Mouse (Mus musculus) Patski (cell line): ENCODE data around the gene Gabra5. TPM values are rescaled to one million over a fixed set of nuclear protein-coding genes. Genes with fewer than 3 reads are reported as not detected.

ENCODE experiments used
- ATAC-seq: fragments of 100-300 bp; one replicate; pipeline ENCODE4 v1.8.0; 2021
- CTCF ChIA-PET: fragments of 350-600 bp; sonication (Branson Sonifier 250); formaldehyde crosslinking; loops from one replicate; lab custom pipeline; 2022; ENCODE audit warnings: inconsistent platforms; lab: Charles Lee
- POLR2A ChIA-PET: fragments of 350-600 bp; sonication (Branson Sonifier 250); formaldehyde crosslinking; loops from one replicate; lab custom pipeline; 2022; ENCODE audit warnings: antibody characterized with exemption, inconsistent platforms; lab: Charles Lee
- DNase-seq: peaks from one replicate; pipeline ENCODE4 v3.0.0-alpha.2; 2011; ENCODE audit warnings: low read depth, low spot score
- H3K27me3 ChIP-seq: fragments of 371-371 bp; one replicate; pipeline ENCODE4 v1.5.1; 2021
- CTCF ChIP-seq: fragments of 100-300 bp; IDR thresholded peaks from one replicate; pipeline ENCODE4 v1.5.1; 2021
- in situ Hi-C: fragments of 300-500 bp; cut with MboI; formaldehyde crosslinking; loops from 3 replicates; pipeline ENCODE4 v1.11.1; 2018; ENCODE audit warnings: low pct_unique_long_range_greater_than_20kb, mixed read lengths
- polyA plus RNA-seq: library from polyadenylated mRNA; unstranded; gene quantifications from one replicate; pipeline ENCODE4 v1.2.3, GENCODE M21; 2021

Gene Gabra5
- polyA plus RNA-seq, 1 experiment from 2014 or later, result not detected

DNA sequence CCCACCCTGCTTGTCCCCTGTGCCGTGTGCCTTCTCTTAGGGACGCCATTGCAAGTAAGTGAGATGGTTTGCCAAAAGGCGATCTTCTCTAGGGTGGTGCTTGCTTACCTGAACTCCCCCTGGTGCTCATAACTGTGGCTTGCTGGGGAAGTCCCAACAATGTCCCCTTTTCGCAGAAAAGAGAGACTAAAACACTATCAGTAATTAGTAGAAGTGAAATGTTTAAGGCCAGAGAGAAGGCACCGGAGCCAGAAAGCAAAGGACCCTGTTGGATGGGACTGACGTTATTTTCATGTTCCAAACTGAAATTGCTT is 122.6 kb downstream of the Gabra5 start:
- ChIA-PET POLR2A (no interaction called here), CTCF (no interaction called here)
- ATAC-seq, result no peak
- DNase-seq, result no peak
- in situ Hi-C loops, result no loop called here
- TF ChIP-seq CTCF, result no peak
- peaks cover 5% of the 10 kb centered on the region for H3K27me3 ChIP-seq

DNA sequence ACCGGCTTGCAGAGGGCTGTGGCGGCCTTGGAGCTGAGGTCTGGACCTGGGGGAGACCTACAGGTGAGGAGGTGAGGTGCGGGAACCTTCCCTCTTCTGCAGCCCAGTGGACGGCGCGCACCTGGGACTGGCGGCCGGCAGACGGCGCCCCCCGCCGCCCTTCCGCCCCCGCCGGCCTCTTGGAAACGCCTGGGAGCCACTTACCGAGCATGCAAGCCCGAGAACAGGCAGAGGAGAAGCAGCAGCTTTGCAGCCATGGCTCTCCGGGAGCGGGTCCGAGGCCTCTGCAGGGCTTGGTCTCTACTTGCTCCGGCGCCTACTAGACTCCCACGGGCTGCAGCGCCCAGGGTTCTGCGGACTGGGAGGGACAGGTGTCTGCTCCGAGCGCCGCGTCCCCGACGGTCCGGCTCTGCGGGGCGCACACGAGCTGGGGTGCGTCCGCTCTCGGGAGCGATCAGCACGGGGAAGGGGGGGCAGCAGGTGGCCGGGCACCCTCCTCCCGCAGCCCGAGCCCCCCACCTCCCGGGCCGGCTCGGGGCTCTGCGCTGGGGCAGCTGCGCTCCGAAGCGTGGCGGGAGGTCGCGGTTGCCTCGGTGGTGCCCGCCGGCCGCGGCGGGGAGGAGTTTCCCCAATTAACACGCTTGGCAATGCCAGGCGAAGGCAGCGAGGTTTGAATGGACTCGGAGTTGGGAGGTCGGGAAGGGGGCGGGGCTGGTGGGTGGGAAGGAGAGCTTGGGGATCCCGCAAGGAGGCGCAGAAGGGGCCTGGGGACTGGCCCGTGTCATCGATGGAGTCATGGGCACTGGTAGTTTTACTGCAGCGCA is 123.1 kb downstream of the Gabra5 start, which contains the start of gene Gabrg3:
TSS of gene Gabrg3 (minus strand) at position 672 of the 824 bp plus-strand sequence.
- in situ Hi-C loops, result no loop called here
- ChIA-PET POLR2A (no interaction called here), CTCF (no interaction called here)
- no peak for TF ChIP-seq CTCF
- ATAC-seq (no peak), DNase-seq (no peak)
- H3K27me3 ChIP-seq, result peaks cover 5% of the 10 kb centered on the region

DNA sequence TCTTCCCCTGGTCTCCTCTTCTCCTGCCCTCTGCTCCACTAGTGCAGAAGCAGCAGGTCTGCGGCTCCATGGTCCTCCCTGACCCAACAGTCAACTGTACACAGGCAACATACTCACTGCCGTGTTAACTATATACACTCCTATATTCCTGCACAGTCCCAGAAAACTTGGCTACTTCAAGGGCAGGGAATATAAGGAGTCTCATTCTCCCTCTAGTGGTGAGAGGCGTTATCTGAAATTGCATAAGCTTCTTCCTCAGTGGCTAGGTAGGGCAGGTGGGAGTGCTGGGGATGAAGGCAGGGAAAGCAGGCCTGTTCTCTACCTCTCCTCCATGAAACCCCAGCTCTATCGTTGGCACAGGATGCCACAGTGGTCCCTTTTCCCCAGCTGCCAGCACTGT is 125.7 kb downstream of the Gabra5 start:
- peaks cover 5% of the 10 kb centered on the region for H3K27me3 ChIP-seq
- in situ Hi-C loops, result no loop called here
- no peak for ATAC-seq
- POLR2A ChIA-PET, result no interaction called here
- CTCF ChIA-PET, result no interaction called here
- TF ChIP-seq CTCF, result peak; percentile 39
- DNase-seq, result no peak

DNA sequence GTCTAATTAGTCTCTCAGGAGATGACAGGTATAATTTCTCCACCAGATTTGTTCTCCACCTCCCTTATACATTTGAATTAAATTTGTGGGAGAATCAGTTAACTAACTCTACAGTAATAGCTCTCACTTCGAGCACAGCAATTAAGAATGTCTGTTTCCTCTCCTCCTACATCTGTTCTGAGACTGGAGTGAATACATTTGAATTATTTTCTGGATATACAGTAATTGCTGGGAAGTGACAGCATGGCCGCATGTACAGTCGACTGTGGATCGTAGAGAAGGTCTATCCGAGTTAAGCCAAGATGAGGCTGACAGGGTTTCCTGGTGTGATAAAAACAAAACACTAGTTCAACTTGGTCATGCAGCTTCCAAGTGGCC is 143.9 kb downstream of the Gabra5 start:
- H3K27me3 ChIP-seq, result no peaks in the 10 kb centered on the region

DNA sequence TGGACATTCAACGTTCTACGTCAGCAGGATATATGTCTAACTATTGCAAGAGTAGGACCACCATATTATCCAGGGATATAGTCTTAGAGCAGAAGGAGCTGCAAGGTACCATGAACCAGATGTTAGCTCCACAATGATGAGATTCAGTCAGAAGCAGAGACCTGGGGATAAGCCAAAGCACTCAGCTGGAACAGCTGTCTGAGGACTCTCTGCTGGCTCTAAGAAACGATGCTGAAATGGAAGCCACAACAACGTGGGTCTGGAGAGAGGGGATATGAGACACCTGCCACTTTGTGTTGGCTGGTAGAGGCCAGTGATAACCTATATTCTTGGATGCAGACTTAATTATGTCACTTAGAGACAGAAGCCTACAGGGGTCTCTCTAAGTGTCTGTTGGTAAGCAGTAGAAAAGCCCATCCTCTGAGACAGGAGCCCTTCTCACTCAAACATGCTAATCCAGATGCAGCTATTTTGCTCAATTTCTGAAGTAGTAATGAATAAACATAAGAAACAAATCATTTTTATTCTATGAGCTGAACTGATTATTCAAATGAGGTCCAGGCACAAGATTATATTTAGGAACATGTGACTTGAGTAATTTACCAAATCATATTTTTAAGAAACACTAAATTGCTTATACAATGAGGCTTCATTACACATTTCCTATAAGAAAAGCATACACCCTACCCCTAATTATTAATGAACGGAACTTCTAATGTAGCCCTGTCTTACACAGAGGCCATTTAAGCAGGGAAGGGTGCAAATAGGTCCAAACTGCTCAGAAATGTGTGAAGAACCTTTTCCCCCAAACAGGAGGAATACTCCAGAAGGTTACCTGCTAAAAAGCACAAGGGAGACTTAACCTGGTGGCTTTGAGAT is 144.5 kb downstream of the Gabra5 start:
- H3K27me3 ChIP-seq, result no peaks in the 10 kb centered on the region
- CTCF ChIA-PET, result interaction anchor here (1.0 to 1.5 kb wide), 3 partner anchors 13 to 15 kb away, joined by 3 to 4 read pairs (median 4); no protein-coding TSS in a partner anchor
- ATAC-seq (no peak), DNase-seq (no peak)
- in situ Hi-C loops, result no loop called here
- TF ChIP-seq CTCF, result no peak
- POLR2A ChIA-PET, result no interaction called here

More for the DNA sequence above, 143.9 kb downstream of the Gabra5 start:
- ATAC-seq, result no peak
- no peak for TF ChIP-seq CTCF
- in situ Hi-C loops, result no loop called here
- ChIA-PET POLR2A (no interaction called here), CTCF (interaction anchor here (1.0 to 1.5 kb wide), 3 partner anchors 12 to 15 kb away, joined by 3 to 4 read pairs (median 4); no protein-coding TSS in a partner anchor)
- DNase-seq, result no peak

DNA sequence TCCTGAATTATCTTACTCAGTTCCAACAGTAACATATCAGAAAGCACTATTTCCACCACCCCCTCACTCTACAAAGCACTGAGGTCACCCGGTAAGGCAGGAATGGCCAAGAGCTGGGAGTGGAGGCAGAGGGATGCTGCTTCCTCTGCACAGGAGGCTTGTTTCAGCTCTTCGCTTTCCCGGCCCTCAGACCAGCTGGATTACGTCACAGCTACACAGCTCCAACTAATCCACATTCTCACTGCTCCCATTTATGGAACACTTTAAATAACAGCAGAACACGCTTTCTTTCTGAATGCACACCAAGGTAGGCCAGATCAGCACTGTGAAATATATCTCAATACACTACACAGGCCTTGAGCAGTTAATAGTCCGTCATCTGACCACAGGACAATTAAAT is 146.0 kb downstream of the Gabra5 start:
- H3K27me3 ChIP-seq, result no peaks in the 10 kb centered on the region
- DNase-seq (no peak), ATAC-seq (no peak)
- ChIA-PET POLR2A (interaction anchor here (0.5 kb wide), 1 partner anchor 34 kb away, joined by 5 read pairs; no protein-coding TSS in a partner anchor), CTCF (no interaction called here)
- in situ Hi-C loops, result no loop called here
- TF ChIP-seq CTCF, result no peak

DNA sequence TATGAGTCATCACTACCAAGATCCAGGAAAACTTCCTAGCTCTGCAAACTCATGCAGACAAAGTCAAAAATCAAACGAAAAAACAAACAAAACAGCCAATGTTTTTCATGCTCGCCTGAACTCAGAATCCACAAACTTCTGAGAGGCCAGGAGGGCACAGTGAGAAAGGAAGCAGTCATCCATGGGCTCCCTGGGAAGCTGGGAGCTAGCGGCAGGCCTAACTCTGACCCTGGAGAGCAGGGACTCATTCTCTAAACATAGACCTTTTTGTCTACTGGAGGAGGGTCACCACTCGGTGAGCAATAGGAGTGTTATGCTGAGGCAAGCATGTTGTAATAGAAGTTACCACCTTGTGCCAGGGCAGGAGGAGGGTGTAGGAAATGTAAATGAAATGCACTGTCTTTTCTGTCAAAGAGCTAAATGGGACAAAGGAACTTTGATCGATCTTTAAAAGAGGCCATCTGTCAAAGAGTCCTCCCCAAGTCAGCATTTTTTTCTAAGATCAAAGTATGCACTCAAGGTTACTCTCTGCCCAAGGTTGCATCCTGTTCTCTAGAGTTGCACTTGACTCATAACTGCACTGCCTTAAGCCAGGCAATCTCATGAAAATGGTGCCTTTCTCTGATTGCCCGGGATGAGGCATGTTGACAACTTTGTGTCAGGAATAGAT is 151.9 kb downstream of the Gabra5 start:
- no peak for DNase-seq
- ATAC-seq, result peak; percentile 47
- in situ Hi-C loops, result no loop called here
- POLR2A ChIA-PET, result no interaction called here
- H3K27me3 ChIP-seq, result no peaks in the 10 kb centered on the region
- no peak for TF ChIP-seq CTCF
- CTCF ChIA-PET, result no interaction called here

Other genes starting within 250 kb of the Gabra5 start
- not detected for gene Gabrg3, start 122.9 kb downstream of the Gabra5 start, polyA plus RNA-seq
- gene Gabrb3, start 90.4 kb downstream of the Gabra5 start, polyA plus RNA-seq, result 0.04 TPM